Mouse (Mus musculus): ENCODE data around the gene Ciita. TPM values are rescaled to one million over a fixed set of nuclear protein-coding genes. Genes with fewer than 3 reads are reported as not detected.

Ciita gene
- polyA plus RNA-seq (2015; fragmentation: Nextera tagmentation; extraction: Ambion mirVana): 0.13 and 0.18 TPM in 2 replicates

DNA sequence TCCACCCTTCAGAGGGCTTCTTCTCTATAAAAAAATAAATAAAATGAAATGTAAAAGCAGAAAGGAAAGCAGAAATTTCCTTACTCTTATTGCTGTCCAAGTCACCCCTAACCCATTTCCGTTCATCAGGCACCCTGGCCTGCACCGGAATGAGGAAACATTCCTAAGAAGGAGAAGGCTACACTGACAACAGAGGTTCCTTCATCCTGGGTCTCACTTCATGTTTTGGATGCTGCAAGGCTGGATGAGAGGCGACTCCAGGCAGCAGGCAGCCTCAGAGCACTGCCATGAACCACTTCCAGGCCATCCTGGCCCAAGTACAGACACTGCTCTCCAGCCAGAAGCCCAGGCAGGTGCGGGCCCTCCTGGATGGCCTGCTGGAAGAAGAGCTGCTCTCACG lies at the start of gene Ciita:
Gene Ciita, plus strand, starts transcription at position 203 of the 400 bp plus-strand sequence.
- no peak for ATAC-seq (ENCODE audit: low read depth)
- H3K27ac ChIP-seq (ENCODE audit: low read length): no peak within 1 kb of the TSS

DNA sequence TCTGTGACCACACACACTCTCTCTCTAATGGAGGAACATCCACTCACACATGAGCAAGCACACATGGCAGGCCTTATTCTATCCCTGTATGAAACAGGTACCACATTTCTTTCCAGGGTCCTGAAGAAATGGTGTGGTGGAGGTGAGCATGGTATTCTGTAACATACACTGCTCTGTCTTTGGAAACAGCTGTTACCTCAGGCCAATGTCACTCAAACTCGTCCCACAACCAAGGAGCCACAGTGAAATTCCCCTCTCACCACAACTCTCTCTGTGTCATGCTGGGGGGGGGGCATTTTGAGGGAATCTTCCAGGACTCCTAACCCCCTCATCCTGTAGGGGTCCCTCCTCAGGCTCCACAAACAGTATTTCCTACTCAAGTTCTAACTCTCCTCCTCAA lies 47.9 kb upstream of the Ciita start:
- Histone ChIP-seq H3K4me2 (ENCODE audit: low read depth, low read length) (no peak overlapping the region), H3K9me3 (replicated peaks; ENCODE audit: control insufficient read depth, low read length) (no peaks in the 10 kb centered on the region), H3K9ac (ENCODE audit: low read depth, low read length) (no peak overlapping the region), H3K27me3 (ENCODE audit: control insufficient read depth, insufficient read depth, low read depth, low read length) (no peaks in the 10 kb centered on the region), H3K4me3 (ENCODE audit: low read depth, low read length) (no peak overlapping the region), H3K4me1 (ENCODE audit: control insufficient read depth, low read depth, low read length) (no peaks in the 10 kb centered on the region), H3K36me3 (ENCODE audit: control insufficient read depth, insufficient read depth) (no peaks in the 10 kb centered on the region), H3K27ac (ENCODE audit: low read length) (no peak overlapping the region)
- ATAC-seq (ENCODE audit: low read depth): no peak
- WGBS (ENCODE audit: insufficient replicate concordance): 50% methylated on average over 1 of the region's 1 CpGs

More for the DNA sequence above, at the start of gene Ciita:
- Histone ChIP-seq H3K4me1 (ENCODE audit: control insufficient read depth, low read depth, low read length) (no peaks in the 10 kb centered on the region), H3K4me2 (ENCODE audit: low read depth, low read length) (no peak within 1 kb of the TSS), H3K9me3 (replicated peaks; ENCODE audit: control insufficient read depth, low read length) (no peaks in the 10 kb centered on the region), H3K36me3 (ENCODE audit: control insufficient read depth, insufficient read depth) (no peaks in the 10 kb centered on the region), H3K9ac (ENCODE audit: low read depth, low read length) (no peak within 1 kb of the TSS), H3K4me3 (ENCODE audit: low read depth, low read length) (no peak within 1 kb of the TSS), H3K27me3 (ENCODE audit: control insufficient read depth, insufficient read depth, low read depth, low read length) (no peaks in the 10 kb centered on the region)
- 49% methylated on average over 5 of the region's 5 CpGs for WGBS (ENCODE audit: insufficient replicate concordance)

DNA sequence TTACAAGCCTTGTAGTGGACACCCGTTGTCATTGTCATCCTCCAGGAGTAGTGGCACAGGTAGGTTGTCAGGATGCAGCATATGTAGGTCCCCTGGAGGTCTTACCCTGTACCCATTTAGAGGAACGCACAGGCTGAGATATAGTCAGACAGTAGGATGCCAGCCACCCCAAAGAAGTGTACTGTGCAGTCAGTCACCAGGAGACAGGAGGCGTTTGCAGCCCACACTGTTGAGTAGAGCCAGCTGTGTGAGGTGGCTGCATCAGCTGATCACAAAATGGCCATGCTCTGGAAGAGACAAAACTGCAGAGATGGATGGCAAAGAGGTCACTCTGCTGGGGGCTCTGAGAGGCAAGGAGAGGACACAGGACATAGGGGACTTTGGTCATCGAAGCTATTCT lies 47.5 kb upstream of the Ciita start:
- ATAC-seq (ENCODE audit: low read depth): no peak
- Histone ChIP-seq H3K27ac (ENCODE audit: low read length) (no peak overlapping the region), H3K36me3 (ENCODE audit: control insufficient read depth, insufficient read depth) (no peaks in the 10 kb centered on the region), H3K27me3 (ENCODE audit: control insufficient read depth, insufficient read depth, low read depth, low read length) (no peaks in the 10 kb centered on the region), H3K9me3 (replicated peaks; ENCODE audit: control insufficient read depth, low read length) (no peaks in the 10 kb centered on the region), H3K4me2 (ENCODE audit: low read depth, low read length) (no peak overlapping the region), H3K9ac (ENCODE audit: low read depth, low read length) (no peak overlapping the region), H3K4me1 (ENCODE audit: control insufficient read depth, low read depth, low read length) (no peaks in the 10 kb centered on the region), H3K4me3 (ENCODE audit: low read depth, low read length) (no peak overlapping the region)
- 50% methylated on average over 4 of the region's 4 CpGs for WGBS (ENCODE audit: insufficient replicate concordance)

DNA sequence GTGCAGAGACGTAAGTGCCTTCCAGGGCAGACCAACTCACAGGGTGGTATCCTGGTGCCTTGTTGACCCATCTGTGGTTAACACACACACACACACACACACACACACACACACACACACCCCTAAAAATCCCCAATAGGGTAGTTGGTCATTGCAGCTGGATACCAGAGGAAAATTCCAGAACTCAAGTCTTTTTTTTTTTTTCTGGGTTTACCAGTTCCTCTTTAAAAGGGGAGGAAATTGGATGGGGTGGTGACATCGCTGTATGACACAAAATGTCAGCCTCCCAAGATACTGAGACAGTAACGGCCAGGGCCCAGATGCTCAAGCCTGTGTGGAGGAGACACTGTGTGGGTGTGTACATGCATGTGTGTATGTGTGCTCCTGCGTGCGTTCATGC lies 46.5 kb upstream of the Ciita start:
- WGBS (ENCODE audit: insufficient replicate concordance): 48% methylated on average over 5 of the region's 5 CpGs

DNA sequence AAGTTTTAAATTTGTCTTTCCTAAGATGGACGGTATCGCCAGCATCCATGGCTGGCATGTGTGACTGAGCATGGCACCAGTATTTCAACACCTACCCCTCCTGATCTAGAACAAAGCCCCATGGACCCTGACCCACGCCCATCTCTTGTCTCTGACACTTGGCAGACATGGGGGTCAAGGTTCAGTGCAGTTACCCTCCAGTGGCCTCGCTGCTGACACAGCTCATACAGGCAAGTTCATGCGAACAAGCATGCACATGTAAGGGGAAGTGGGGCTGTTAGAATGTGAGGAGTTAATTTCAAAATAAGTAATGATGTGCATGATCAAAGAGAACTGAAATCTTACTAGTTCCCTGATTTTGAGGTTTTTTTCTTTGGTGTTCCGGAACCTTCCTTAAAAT lies 43.7 kb upstream of the Ciita start:
- no peak overlapping the region for H3K4me2 ChIP-seq (ENCODE audit: low read depth, low read length)
- H3K4me1 ChIP-seq (ENCODE audit: control insufficient read depth, low read depth, low read length): no peaks in the 10 kb centered on the region
- no peaks in the 10 kb centered on the region for H3K9me3 ChIP-seq (replicated peaks; ENCODE audit: control insufficient read depth, low read length)
- H3K27me3 ChIP-seq (ENCODE audit: control insufficient read depth, insufficient read depth, low read depth, low read length): no peaks in the 10 kb centered on the region
- H3K9ac ChIP-seq (ENCODE audit: low read depth, low read length): no peak overlapping the region
- 59% methylated on average over 6 of the region's 6 CpGs for WGBS (ENCODE audit: insufficient replicate concordance)
- ATAC-seq (ENCODE audit: low read depth): no peak
- H3K36me3 ChIP-seq (ENCODE audit: control insufficient read depth, insufficient read depth): no peaks in the 10 kb centered on the region
- H3K27ac ChIP-seq (ENCODE audit: low read length): no peak overlapping the region
- no peak overlapping the region for H3K4me3 ChIP-seq (ENCODE audit: low read depth, low read length)

More for the DNA sequence above, 46.5 kb upstream of the Ciita start:
- Histone ChIP-seq H3K9me3 (replicated peaks; ENCODE audit: control insufficient read depth, low read length) (no peaks in the 10 kb centered on the region), H3K4me3 (ENCODE audit: low read depth, low read length) (no peak overlapping the region), H3K27me3 (ENCODE audit: control insufficient read depth, insufficient read depth, low read depth, low read length) (no peaks in the 10 kb centered on the region), H3K4me1 (ENCODE audit: control insufficient read depth, low read depth, low read length) (no peaks in the 10 kb centered on the region), H3K36me3 (ENCODE audit: control insufficient read depth, insufficient read depth) (no peaks in the 10 kb centered on the region), H3K4me2 (ENCODE audit: low read depth, low read length) (no peak overlapping the region), H3K9ac (ENCODE audit: low read depth, low read length) (no peak overlapping the region), H3K27ac (ENCODE audit: low read length) (no peak overlapping the region)
- ATAC-seq (ENCODE audit: low read depth): no peak

DNA sequence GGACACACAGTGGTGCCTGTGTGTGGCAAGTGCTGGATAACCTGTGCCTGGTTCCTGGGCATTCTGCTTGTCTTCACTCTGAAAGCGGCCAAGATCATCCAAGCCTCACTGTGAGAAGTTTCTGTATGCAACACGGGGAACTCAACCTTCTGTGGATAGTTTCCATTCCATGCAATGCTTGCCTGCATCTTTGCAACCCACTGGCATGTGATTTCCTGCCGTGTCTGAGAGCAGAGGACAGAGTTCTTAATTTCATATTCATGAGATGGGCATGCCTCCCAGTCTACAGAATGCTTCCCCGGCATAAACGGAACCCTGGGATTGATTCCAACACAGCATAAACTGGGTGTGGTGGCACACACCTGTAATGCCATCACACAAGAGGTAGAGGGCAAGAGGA lies 41.8 kb upstream of the Ciita start:
- H3K4me2 ChIP-seq (ENCODE audit: low read depth, low read length): no peak overlapping the region
- ATAC-seq (ENCODE audit: low read depth): no peak
- H3K4me1 ChIP-seq (ENCODE audit: control insufficient read depth, low read depth, low read length): no peaks in the 10 kb centered on the region
- H3K27me3 ChIP-seq (ENCODE audit: control insufficient read depth, insufficient read depth, low read depth, low read length): no peaks in the 10 kb centered on the region
- H3K36me3 ChIP-seq (ENCODE audit: control insufficient read depth, insufficient read depth): no peaks in the 10 kb centered on the region
- no peak overlapping the region for H3K4me3 ChIP-seq (ENCODE audit: low read depth, low read length)
- H3K9me3 ChIP-seq (replicated peaks; ENCODE audit: control insufficient read depth, low read length): no peaks in the 10 kb centered on the region
- no peak overlapping the region for H3K9ac ChIP-seq (ENCODE audit: low read depth, low read length)
- no peak overlapping the region for H3K27ac ChIP-seq (ENCODE audit: low read length)
- WGBS (ENCODE audit: insufficient replicate concordance): 60% methylated on average over 5 of the region's 5 CpGs

DNA sequence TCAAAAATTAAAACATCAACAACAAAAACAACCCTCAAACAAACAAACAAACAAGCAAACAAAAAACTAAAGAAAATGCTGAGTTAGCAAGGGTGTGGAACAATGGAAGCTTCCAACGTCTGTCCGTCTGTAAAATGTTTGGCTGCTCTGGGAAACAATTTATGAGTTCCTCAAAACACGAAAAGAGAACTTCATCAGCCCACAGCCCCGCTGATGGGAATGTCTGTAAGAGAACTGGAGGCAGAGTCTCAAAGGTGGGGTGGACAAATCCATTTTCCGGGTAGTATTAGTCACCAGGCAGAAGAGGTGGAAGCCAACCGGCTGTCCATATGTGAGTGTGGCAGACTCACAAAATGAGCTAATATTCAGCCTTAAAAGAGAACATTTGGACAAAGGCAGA lies 38.5 kb upstream of the Ciita start:
- Histone ChIP-seq H3K9ac (ENCODE audit: low read depth, low read length) (no peak overlapping the region), H3K27ac (ENCODE audit: low read length) (no peak overlapping the region), H3K4me3 (ENCODE audit: low read depth, low read length) (no peak overlapping the region), H3K4me2 (ENCODE audit: low read depth, low read length) (no peak overlapping the region), H3K9me3 (replicated peaks; ENCODE audit: control insufficient read depth, low read length) (no peaks in the 10 kb centered on the region), H3K36me3 (ENCODE audit: control insufficient read depth, insufficient read depth) (no peaks in the 10 kb centered on the region), H3K4me1 (ENCODE audit: control insufficient read depth, low read depth, low read length) (no peaks in the 10 kb centered on the region), H3K27me3 (ENCODE audit: control insufficient read depth, insufficient read depth, low read depth, low read length) (no peaks in the 10 kb centered on the region)
- ATAC-seq (ENCODE audit: low read depth): no peak
- 41% methylated on average over 6 of the region's 6 CpGs for WGBS (ENCODE audit: insufficient replicate concordance)

DNA sequence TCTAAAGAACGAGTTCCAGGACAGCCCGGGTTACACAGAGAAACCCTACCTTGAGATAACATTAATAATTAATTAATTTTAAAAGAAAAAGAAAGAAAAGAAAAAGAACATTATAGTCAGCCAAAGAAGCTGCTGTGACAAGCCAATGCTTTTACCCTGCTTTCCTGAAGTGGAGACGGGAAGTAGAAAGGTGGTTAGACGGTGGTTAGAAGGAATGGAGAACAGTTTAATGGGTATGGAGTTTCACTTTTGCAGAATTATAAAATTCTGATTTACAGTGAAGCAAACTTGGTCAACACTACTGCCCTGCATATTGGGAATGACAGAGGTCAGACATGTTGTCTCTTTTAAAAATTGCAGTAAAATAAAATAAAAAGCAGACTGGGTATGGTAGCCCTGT lies 38.1 kb upstream of the Ciita start:
- WGBS (ENCODE audit: insufficient replicate concordance): 67% methylated on average over 4 of the region's 4 CpGs
- no peaks in the 10 kb centered on the region for H3K27me3 ChIP-seq (ENCODE audit: control insufficient read depth, insufficient read depth, low read depth, low read length)
- H3K9me3 ChIP-seq (replicated peaks; ENCODE audit: control insufficient read depth, low read length): no peaks in the 10 kb centered on the region
- H3K9ac ChIP-seq (ENCODE audit: low read depth, low read length): no peak overlapping the region
- H3K36me3 ChIP-seq (ENCODE audit: control insufficient read depth, insufficient read depth): no peaks in the 10 kb centered on the region
- no peaks in the 10 kb centered on the region for H3K4me1 ChIP-seq (ENCODE audit: control insufficient read depth, low read depth, low read length)
- no peak overlapping the region for H3K4me2 ChIP-seq (ENCODE audit: low read depth, low read length)
- no peak for ATAC-seq (ENCODE audit: low read depth)
- H3K4me3 ChIP-seq (ENCODE audit: low read depth, low read length): no peak overlapping the region
- H3K27ac ChIP-seq (ENCODE audit: low read length): no peak overlapping the region

DNA sequence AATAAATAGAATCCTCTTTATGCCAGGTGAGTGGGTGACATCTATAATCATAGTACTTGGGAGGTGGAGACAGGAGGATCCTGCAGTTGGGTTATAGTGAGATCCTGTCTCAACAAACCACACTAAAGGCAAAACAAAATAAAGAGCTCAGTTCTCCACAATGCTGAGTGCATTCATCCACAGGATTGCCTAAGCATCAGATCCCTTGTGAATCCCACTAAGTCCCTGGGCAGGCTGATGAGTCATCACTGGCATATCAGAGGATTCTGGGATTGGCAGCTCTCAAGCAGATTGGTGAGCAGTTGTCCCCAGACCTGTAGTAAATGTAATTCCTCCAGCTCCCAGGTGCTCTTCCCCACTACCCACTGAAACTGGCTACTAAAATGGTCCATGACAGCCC lies 36.1 kb upstream of the Ciita start:
- H3K9ac ChIP-seq (ENCODE audit: low read depth, low read length): no peak overlapping the region
- no peaks in the 10 kb centered on the region for H3K4me1 ChIP-seq (ENCODE audit: control insufficient read depth, low read depth, low read length)
- H3K36me3 ChIP-seq (ENCODE audit: control insufficient read depth, insufficient read depth): no peaks in the 10 kb centered on the region
- H3K27me3 ChIP-seq (ENCODE audit: control insufficient read depth, insufficient read depth, low read depth, low read length): no peaks in the 10 kb centered on the region
- no peaks in the 10 kb centered on the region for H3K9me3 ChIP-seq (replicated peaks; ENCODE audit: control insufficient read depth, low read length)
- ATAC-seq (ENCODE audit: low read depth): no peak
- H3K27ac ChIP-seq (ENCODE audit: low read length): no peak overlapping the region
- no peak overlapping the region for H3K4me2 ChIP-seq (ENCODE audit: low read depth, low read length)
- H3K4me3 ChIP-seq (ENCODE audit: low read depth, low read length): no peak overlapping the region
